Mouse (Mus musculus) C2C12 (cell line): ENCODE measurements around the gene Gm10837. TPM values are rescaled to one million over a fixed set of nuclear protein-coding genes. Genes with fewer than 3 reads are reported as not detected.
"Not testable (repeated sequence)": the region's sequence is repeated elsewhere in the genome, so short reads cannot be mapped to it uniquely, and the experiment has no call there.

ENCODE experiments used
- H3K27me3 ChIP-seq: one replicate; pipeline ENCODE4 v1.6.1; 2011; ENCODE audit not compliant: control insufficient read depth, insufficient read depth, insufficient read length
- H3K36me3 ChIP-seq: one replicate; pipeline ENCODE4 v1.6.1; 2011; ENCODE audit not compliant: control insufficient read depth, insufficient read depth
- H3K4me3 ChIP-seq: one replicate; pipeline ENCODE4 v1.5.1; 2011; ENCODE audit warnings: mild to moderate bottlenecking, control low read depth; ENCODE audit not compliant: poor library complexity, insufficient read depth, severe bottlenecking
- H3K79me2 ChIP-seq: one replicate; pipeline ENCODE4 v1.6.1; 2011; ENCODE audit not compliant: control insufficient read depth, insufficient read depth
- H3K79me3 ChIP-seq: one replicate; pipeline ENCODE4 v1.6.1; 2011; ENCODE audit warnings: low read depth, control low read depth
- H3ac ChIP-seq: one replicate; pipeline ENCODE3; 2011; ENCODE audit warnings: low read depth; ENCODE audit not compliant: control insufficient read depth, insufficient read length
- CEBPB ChIP-seq: IDR thresholded peaks from one replicate; pipeline ENCODE4 v1.6.1; 2011; ENCODE audit warnings: low read depth, mild to moderate bottlenecking, control low read depth, moderate library complexity
- CTCF ChIP-seq: IDR thresholded peaks from one replicate; pipeline ENCODE4 v1.5.1; 2011; ENCODE audit not compliant: control insufficient read depth, insufficient read depth, insufficient read length
- FOSL1 ChIP-seq: IDR thresholded peaks from one replicate; pipeline ENCODE4 v1.8.0; 2011; ENCODE audit warnings: mild to moderate bottlenecking, low read length; ENCODE audit not compliant: poor library complexity, insufficient read depth, severe bottlenecking
- MAX ChIP-seq: IDR thresholded peaks from one replicate; pipeline ENCODE4 v1.6.1; 2011; ENCODE audit warnings: mild to moderate bottlenecking, control low read depth
- MYOD1 ChIP-seq: IDR thresholded peaks from one replicate; pipeline ENCODE4 v1.6.1; 2011; ENCODE audit warnings: low read depth; ENCODE audit not compliant: control insufficient read depth, insufficient read length
- MYOG ChIP-seq: IDR thresholded peaks from one replicate; pipeline ENCODE4 v1.6.1; 2011; ENCODE audit not compliant: control insufficient read depth, insufficient read length; ENCODE audit errors: extremely low read depth
- USF1 ChIP-seq: IDR thresholded peaks from one replicate; pipeline ENCODE4 v1.6.1; 2011; ENCODE audit warnings: low read depth, mild to moderate bottlenecking, control low read depth, moderate library complexity
- polyA plus RNA-seq: library from polyadenylated mRNA; unstranded; fragments of >200 nt; fragmentation: generic; extraction: Trizol; gene quantifications from one replicate; pipeline ENCODE4 v1.2.1, GENCODE M21; 2012; ENCODE audit warnings: missing spikeins

Gm10837 gene
- polyA plus RNA-seq, 1 experiment = not detected

- no peak for TF ChIP-seq CTCF
- TF ChIP-seq CEBPB = no peak
- no peak for TF ChIP-seq MYOD1
- TF ChIP-seq FOSL1 = no peak
- no peak for TF ChIP-seq USF1
- no peak for TF ChIP-seq MAX
- no peak for TF ChIP-seq MYOG
- Histone ChIP-seq H3K4me3 (no peak overlapping the region), H3K79me3 (no peaks in the 10 kb centered on the region), H3K79me2 (no peaks in the 10 kb centered on the region), H3K27me3 (peaks cover 17% of the 10 kb centered on the region), H3K36me3 (no peaks in the 10 kb centered on the region), H3ac (no peak overlapping the region)
Measured at GRCm38 (mm10) chr14:122453388-122453995, 36.9 kb upstream of the Gm10837 start.

DNA sequence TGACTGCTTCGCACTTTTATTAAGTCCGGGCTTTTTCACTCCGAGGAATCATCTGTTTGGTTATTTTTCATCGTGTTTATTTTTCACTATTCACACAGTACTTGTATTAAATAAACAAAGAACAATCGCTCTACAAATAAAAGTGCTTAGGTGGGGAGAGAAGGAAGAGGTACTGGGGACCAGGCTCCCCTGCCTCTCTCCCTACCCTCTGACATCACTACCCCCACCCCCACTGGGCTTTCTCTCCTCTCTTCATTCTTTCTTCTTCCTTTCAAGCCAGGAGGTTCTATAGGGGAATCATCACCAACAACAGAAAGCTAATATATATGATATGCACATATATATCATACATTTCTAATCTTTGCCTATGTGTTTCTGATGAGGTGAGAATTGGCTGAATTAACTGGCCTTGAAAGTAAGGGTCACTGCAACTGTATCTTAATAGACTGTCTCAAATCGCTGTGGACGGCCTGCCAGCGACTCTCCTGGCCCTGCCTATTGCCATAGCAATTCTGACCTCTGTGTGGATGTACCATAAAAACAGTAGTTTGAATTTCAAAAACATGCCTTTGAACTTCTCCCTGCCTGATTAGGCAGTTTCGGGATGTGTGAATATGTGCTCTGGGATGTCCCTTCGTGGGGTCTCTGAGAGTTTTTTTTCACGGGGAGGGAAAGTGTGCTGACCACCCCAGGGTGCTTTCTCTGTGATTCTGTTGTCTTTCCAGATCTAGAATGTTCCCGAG is 36.2 kb upstream of the Gm10837 start:
- TF ChIP-seq CTCF = no peak
- Histone ChIP-seq H3K79me2 (no peaks in the 10 kb centered on the region), H3ac (no peak overlapping the region), H3K79me3 (no peaks in the 10 kb centered on the region), H3K36me3 (no peaks in the 10 kb centered on the region), H3K4me3 (no peak overlapping the region), H3K27me3 (peaks cover 17% of the 10 kb centered on the region)

- Histone ChIP-seq H3K79me2 (no peaks in the 10 kb centered on the region), H3K4me3 (no peak overlapping the region), H3K27me3 (peaks cover 14% of the 10 kb centered on the region), H3K36me3 (no peaks in the 10 kb centered on the region), H3K79me3 (no peaks in the 10 kb centered on the region), H3ac (no peak overlapping the region)
- TF ChIP-seq FOSL1 (no peak), MYOD1 (no peak)
Measured at GRCm38 (mm10) chr14:122454901-122455561, 35.4 kb upstream of the Gm10837 start.

GRCm38 (mm10) chr14:122455562-122455958 is 34.8 kb upstream of the Gm10837 start:
- H3K36me3 ChIP-seq = no peaks in the 10 kb centered on the region
- no peak overlapping the region for H3K4me3 ChIP-seq
- no peak for TF ChIP-seq CEBPB
- no peak for TF ChIP-seq MYOD1
- TF ChIP-seq USF1 = no peak
- no peak for TF ChIP-seq FOSL1
- no peak for TF ChIP-seq MAX
- no peak for TF ChIP-seq MYOG
- no peak for TF ChIP-seq CTCF
- no peaks in the 10 kb centered on the region for H3K79me3 ChIP-seq
- no peaks in the 10 kb centered on the region for H3K79me2 ChIP-seq
- peaks cover 9% of the 10 kb centered on the region for H3K27me3 ChIP-seq
- no peak overlapping the region for H3ac ChIP-seq

DNA sequence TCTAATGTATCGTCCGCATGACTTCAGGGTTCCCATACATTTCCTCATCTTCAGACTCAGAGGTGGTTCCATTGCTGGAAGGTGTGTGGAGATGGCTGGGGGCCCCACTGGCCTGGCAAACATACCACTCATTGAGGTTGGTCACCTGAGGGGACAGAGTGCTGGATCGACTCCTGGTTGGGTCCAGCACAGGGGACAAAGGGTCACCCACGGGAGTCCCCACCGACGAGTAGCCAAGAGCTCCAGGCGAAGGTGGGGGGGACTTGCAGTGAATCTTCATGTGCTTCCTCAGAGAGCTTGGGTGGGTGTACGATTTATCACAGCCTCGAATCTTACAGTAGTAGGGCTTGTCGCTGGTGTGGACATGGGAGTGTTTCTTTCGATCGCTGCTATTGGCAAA is 31.1 kb upstream of the Gm10837 start:
- not testable (repeated sequence) for H3K27me3 ChIP-seq, H3K79me2 ChIP-seq, H3K79me3 ChIP-seq, H3K4me3 ChIP-seq, H3ac ChIP-seq, H3K36me3 ChIP-seq

GRCm38 (mm10) chr14:122459776-122460175 is 30.6 kb upstream of the Gm10837 start:
- no peak overlapping the region for H3K4me3 ChIP-seq

More at GRCm38 (mm10) chr14:122459776-122460175, 30.6 kb upstream of the Gm10837 start:
- no peaks in the 10 kb centered on the region for H3K79me2 ChIP-seq
- no peaks in the 10 kb centered on the region for H3K27me3 ChIP-seq
- TF ChIP-seq CTCF = no peak
- no peak for TF ChIP-seq MAX
- no peak for TF ChIP-seq MYOG
- no peak for TF ChIP-seq USF1
- no peak for TF ChIP-seq FOSL1
- no peak for TF ChIP-seq MYOD1
- no peak for TF ChIP-seq CEBPB
- H3ac ChIP-seq = no peak overlapping the region
- H3K36me3 ChIP-seq = no peaks in the 10 kb centered on the region
- no peaks in the 10 kb centered on the region for H3K79me3 ChIP-seq
